Mouse (Mus musculus) kidney, postnatal 0 days (tissue): ENCODE data around the gene Nelfa. TPM values are rescaled to one million over a fixed set of nuclear protein-coding genes. Genes with fewer than 3 reads are reported as not detected.

Experiments
- ATAC-seq: fragments of 200-750 bp; cut with Nextera tagmentation; replicated peaks from 2 replicates; pipeline ENCODE4 v1.8.0; 2017; ENCODE audit warnings: low read depth, moderate number of reproducible peaks, moderate TSS enrichment, moderate library complexity; ENCODE audit not compliant: low FRiP score
- DNase-seq: peaks from one replicate; pipeline ENCODE4 v3.0.0-alpha.2; 2016; ENCODE audit warnings: low spot score
- H3K27ac ChIP-seq: fragments of 300-500 bp; sonication (generic); 2 replicates; pipeline ENCODE4 v1.5.1; 2014; ENCODE audit warnings: mild to moderate bottlenecking
- H3K27me3 ChIP-seq: fragments of 300-500 bp; sonication (generic); 2 replicates; pipeline ENCODE4 v1.6.1; 2014; ENCODE audit warnings: low read length, mixed read lengths; ENCODE audit not compliant: insufficient read depth
- H3K36me3 ChIP-seq: fragments of 300-500 bp; sonication (generic); 2 replicates; pipeline ENCODE4 v1.6.1; 2014; ENCODE audit warnings: low read length, mixed read lengths; ENCODE audit not compliant: insufficient read depth
- H3K4me1 ChIP-seq: fragments of 300-500 bp; sonication (generic); replicated peaks from 2 replicates; pipeline ENCODE4 v1.6.1; 2014; ENCODE audit warnings: antibody characterized with exemption, low read length, mixed read lengths; ENCODE audit not compliant: insufficient read depth
- H3K4me2 ChIP-seq: fragments of 300-500 bp; sonication (generic); 2 replicates; pipeline ENCODE4 v1.6.1; 2014; ENCODE audit warnings: mild to moderate bottlenecking, low read length, moderate library complexity, mixed read lengths
- H3K4me3 ChIP-seq: fragments of 300-500 bp; sonication (generic); replicated peaks from 2 replicates; pipeline ENCODE4 v1.5.1; 2014; ENCODE audit warnings: low read depth, low read length
- H3K9ac ChIP-seq: fragments of 300-500 bp; sonication (generic); 2 replicates; pipeline ENCODE4 v1.6.1; 2014; ENCODE audit warnings: low read depth, low read length
- H3K9me3 ChIP-seq: fragments of 300-500 bp; sonication (generic); replicated peaks from 2 replicates; pipeline ENCODE4 v1.6.1; 2016; ENCODE audit warnings: low read length, inconsistent platforms, mixed read lengths
- CTCF ChIP-seq: IDR thresholded peaks from 2 replicates; pipeline ENCODE4 v1.5.1; 2016; ENCODE audit warnings: antibody characterized with exemption, low read depth, mild to moderate bottlenecking, moderate library complexity
- WGBS: fragments of 180-500 bp; shearing (Covaris S2); extraction: QIAGEN DNeasy Blood & Tissue Kit; methylation state at CpG from one replicate; pipeline ENCODE4 v1.1.7; 2014; 5-methylcytosine and 5-hydroxymethylcytosine counted together
- polyA plus RNA-seq: library from polyadenylated mRNA; unstranded; fragments of >200 nt; fragmentation: Nextera tagmentation; extraction: Ambion mirVana; gene quantifications from 2 replicates; pipeline ENCODE4 v1.2.1, GENCODE M21; 2015

The Nelfa gene
- polyA plus RNA-seq = 41.0 and 42.8 TPM in 2 replicates

DNA sequence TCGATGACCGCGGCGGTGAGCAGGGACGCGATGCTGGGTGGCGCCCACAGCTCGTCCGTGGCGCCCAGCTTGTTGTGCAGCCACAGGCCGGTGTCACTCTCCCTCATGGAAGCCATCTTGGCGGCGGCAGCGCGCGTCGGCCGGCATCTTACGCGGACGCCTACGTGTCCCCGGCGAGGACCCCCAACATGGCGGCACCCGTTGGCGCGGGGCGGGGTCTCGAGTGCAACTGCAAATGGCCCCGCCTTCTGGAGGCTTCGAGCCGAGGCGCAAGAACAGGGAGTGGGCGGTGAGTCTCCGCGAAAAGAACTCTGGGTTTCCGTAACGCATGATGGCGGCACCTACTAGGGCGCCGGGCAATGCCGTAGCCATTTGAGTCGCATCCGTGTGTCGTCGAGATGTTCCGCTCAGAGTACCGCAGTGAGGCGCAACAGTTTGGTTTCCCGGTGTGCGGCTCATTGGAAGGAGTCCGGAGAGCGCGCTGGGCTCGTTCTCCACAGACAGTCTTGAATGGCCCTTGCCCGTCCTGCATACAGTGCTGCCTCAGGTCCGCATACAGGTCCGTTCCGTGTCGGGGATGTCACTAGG, at the start of gene Nelfa:
Gene Nelfa, minus strand, starts transcription at position 294 of the 588 bp plus-strand sequence.
- Histone ChIP-seq H3K27me3 (no peaks in the 10 kb centered on the region), H3K27ac (peak within 1 kb of the TSS; percentile 95), H3K4me2 (peak within 1 kb of the TSS; percentile 68), H3K36me3 (0 out of 2 replicates have a peak, but pooled peaks cover 3% of the 10 kb centered on the region), H3K9ac (peak within 1 kb of the TSS; percentile 91), H3K9me3 (no peaks in the 10 kb centered on the region), H3K4me3 (peak within 1 kb of the TSS; percentile 84), H3K4me1 (peaks cover 6% of the 10 kb centered on the region; the same call in 1 of the 2 replicates)
- 2% methylated on average over 61 of the region's 61 CpGs for WGBS
- DNase-seq = peak; percentile 100
- TF ChIP-seq CTCF = peak; percentile 48
- peak; percentile 98 for ATAC-seq

DNA sequence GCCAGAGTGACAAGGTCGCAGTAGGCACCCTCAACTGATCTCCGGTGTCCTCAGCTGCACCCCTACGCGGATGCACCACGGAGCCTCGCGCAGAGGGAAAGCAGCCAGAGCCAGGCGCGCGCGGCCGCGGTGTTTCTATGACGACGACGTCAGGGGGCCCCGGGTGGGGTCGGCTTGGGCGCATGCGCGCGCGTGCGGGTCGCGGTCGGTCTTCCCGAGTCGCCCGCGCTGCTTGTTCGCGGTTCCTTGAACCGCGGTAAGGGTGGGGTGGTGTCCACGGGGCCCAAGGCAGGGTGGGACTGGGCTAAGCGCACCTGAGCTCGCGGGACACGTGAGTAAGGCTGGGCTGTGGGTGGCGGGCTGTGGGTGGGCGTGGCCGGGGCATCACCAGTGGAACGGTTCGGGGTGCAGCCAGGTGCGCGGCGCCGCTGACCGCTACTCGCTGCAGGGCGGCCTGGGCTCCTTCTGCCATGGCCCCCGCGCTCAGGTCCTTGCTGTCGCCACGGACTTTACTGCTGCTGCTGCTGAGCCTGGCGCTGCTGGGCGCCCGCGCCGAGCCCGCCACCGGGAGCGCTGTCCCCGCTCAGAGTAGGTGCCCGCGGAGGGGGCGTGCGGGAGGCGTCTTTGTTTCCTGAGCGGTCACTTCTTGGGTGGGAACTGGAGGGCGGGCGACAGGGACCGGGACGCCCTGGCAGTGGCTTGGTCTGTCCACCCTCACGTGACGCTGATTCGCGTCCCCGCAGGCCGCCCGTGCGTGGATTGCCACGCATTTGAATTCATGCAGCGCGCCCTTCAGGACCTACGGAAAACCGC, 47.3 kb upstream of the Nelfa start, which contains the start of gene Gm1673:
Gene Gm1673, plus strand, starts transcription at position 125 of the 813 bp plus-strand sequence.
- Histone ChIP-seq H3K4me2 (peak within 1 kb of the TSS; percentile 98), H3K27ac (peak within 1 kb of the TSS; percentile 8; the same call in 1 of the 2 replicates), H3K27me3 (no peaks in the 10 kb centered on the region), H3K4me3 (peak within 1 kb of the TSS; percentile 76), H3K36me3 (no peaks in the 10 kb centered on the region), H3K4me1 (peaks cover 3% of the 10 kb centered on the region; the same call in 1 of the 2 replicates), H3K9ac (peak within 1 kb of the TSS; percentile 71), H3K9me3 (no peaks in the 10 kb centered on the region)
- WGBS = under 1% methylated on average over 82 of the region's 88 CpGs
- ATAC-seq (peak; percentile 82), DNase-seq (peak; percentile 85)
- peak; percentile 60 for TF ChIP-seq CTCF

DNA sequence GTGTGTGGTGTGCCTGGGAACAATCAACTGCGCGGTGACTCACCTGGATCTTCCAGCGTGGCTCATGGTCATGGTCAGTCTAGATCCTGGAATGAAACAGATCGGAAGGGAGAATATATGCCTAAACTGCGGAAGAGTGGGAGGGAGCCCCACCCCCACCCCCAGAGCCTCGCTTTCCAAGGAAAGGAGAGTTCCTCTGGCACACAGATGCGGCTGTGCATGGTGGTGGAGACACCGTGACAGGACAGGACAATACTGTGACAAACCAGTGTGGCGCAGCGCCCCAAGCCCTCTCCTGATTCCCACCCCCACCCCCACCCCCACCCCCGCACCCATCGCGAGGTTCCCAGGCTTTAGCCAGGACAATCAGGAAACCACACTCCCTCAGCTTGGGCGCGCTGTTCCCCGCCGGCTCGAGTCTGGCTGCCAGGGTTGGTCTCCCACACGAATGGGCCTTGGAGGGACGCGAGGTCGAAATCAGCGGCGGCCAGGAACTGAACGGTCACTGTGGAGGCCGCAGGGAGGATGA, 46.6 kb upstream of the Nelfa start:
- Histone ChIP-seq H3K4me1 (peaks cover 3% of the 10 kb centered on the region; the same call in 1 of the 2 replicates), H3K4me2 (peak overlapping the region; percentile 98), H3K27me3 (no peaks in the 10 kb centered on the region), H3K9ac (peak overlapping the region; percentile 71), H3K4me3 (peak overlapping the region; percentile 76), H3K27ac (no peak overlapping the region), H3K9me3 (no peaks in the 10 kb centered on the region), H3K36me3 (no peaks in the 10 kb centered on the region)
- 5% methylated on average over 26 of the region's 26 CpGs for WGBS
- DNase-seq (peak; percentile 9), ATAC-seq (peak; percentile 23; the same call in 1 of the 2 replicates)
- no peak for TF ChIP-seq CTCF

DNA sequence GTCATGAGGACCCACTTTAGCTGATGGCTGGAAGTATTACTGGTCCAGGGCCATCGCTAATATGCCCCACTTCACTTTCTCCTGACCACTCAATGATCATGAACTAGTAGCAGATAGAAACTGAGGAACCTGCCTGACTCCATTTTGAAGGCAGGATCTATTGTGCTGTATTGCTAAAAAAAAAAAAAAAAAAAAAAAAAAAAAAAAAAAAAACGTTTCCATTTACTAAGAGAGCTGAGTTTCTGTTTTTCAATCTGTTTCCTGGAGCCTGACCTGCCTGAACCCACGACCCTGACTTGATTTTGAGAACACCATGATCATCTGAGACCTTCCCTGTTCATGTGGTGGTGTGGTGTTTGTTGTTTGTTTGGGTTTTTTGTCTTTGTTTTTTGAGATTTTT, 40.1 kb upstream of the Nelfa start:
- 41% methylated on average over 3 of the region's 3 CpGs for WGBS
- no peak for ATAC-seq
- no peak for TF ChIP-seq CTCF
- no peak for DNase-seq
- H3K4me3 ChIP-seq = no peak overlapping the region
- no peaks in the 10 kb centered on the region for H3K27me3 ChIP-seq
- no peak overlapping the region for H3K4me2 ChIP-seq
- H3K9me3 ChIP-seq = no peaks in the 10 kb centered on the region
- H3K27ac ChIP-seq = no peak overlapping the region
- H3K36me3 ChIP-seq = no peaks in the 10 kb centered on the region
- no peaks in the 10 kb centered on the region for H3K4me1 ChIP-seq
- H3K9ac ChIP-seq = no peak overlapping the region

DNA sequence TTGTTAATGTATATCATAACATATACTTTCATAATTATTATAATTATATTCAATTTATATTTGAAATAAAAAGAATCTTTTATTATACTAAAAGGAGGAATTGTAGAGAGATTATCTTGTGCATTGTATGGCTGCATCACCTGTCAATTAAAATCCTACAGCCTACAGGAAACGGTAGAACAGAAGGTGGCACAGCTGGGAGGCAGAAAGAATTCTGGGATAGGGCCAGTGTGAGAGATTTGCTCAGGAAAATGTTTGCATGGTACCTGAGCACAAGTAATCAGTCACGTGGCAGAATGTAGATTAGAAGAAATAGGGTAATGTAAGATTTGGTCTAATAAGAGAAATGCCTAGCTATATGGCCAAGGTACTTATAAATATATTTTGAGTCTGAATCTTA, 38.5 kb upstream of the Nelfa start:
- Histone ChIP-seq H3K9ac (no peak overlapping the region), H3K4me2 (no peak overlapping the region), H3K36me3 (no peaks in the 10 kb centered on the region), H3K4me1 (no peaks in the 10 kb centered on the region), H3K27me3 (no peaks in the 10 kb centered on the region), H3K9me3 (no peaks in the 10 kb centered on the region), H3K4me3 (no peak overlapping the region), H3K27ac (no peak overlapping the region)
- 65% methylated on average over 2 of the region's 2 CpGs for WGBS
- DNase-seq (no peak), ATAC-seq (no peak)
- TF ChIP-seq CTCF = no peak

DNA sequence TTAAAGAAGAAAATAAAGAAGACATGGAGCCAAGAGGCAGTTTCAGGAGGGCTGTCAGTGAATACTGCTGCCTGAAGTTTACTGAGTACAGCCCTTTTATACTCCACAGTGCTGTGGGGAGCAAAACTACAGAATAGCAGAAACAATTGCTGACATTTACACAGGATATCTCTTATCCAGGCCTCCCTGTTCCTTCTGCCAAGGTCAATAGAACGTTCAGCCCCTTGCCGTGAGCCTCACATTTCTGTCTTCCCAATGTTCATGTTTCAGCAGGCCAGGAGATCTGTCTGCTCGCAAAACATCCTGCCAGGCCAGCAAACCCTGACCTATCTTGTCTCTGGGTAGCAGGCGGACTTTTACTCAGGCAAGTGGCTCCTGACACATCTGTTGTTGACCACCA, 23.2 kb upstream of the Nelfa start:
- no peaks in the 10 kb centered on the region for H3K36me3 ChIP-seq
- H3K27me3 ChIP-seq = no peaks in the 10 kb centered on the region
- H3K4me2 ChIP-seq = no peak overlapping the region
- H3K4me1 ChIP-seq = no peaks in the 10 kb centered on the region
- H3K9me3 ChIP-seq = 0 out of 2 replicates have a peak, but pooled peaks cover 5% of the 10 kb centered on the region
- H3K4me3 ChIP-seq = no peak overlapping the region
- ATAC-seq (no peak), DNase-seq (no peak)
- no peak overlapping the region for H3K9ac ChIP-seq
- H3K27ac ChIP-seq = no peak overlapping the region
- no peak for TF ChIP-seq CTCF
- 62% methylated on average over 4 of the region's 4 CpGs for WGBS
